Mouse (Mus musculus): ENCODE data around the gene Eppin. TPM values are rescaled to one million over a fixed set of nuclear protein-coding genes. Genes with fewer than 3 reads are reported as not detected.

Gene Eppin
- polyA plus RNA-seq, 1 experiment from 2014 or later = not detected

DNA sequence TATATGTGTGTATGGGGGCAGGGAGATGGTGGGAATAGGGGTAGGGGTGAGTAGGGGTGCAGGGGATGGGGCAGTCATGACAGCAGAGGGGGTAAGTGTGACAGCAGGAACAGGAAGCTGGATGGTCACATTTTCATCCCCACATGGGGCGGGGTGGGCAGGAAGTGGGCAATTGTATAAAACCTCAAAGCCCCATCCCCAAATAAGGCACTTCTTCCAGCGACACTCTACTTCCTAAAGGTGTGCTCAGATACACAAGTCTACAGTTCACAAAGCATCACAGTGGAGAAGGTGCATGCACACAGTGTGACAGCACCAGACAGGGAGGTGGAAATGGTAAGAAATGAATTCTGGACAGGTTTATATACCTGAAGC is 42.5 kb downstream of the Eppin start:
- DNase-seq (ENCODE audit: low spot score) = no peak
- no peak overlapping the region for H3K4me3 ChIP-seq
- H3K27ac ChIP-seq = no peak overlapping the region
- 70% methylated on average over 2 of the region's 2 CpGs for WGBS
- H3K4me1 ChIP-seq = peaks cover 9% of the 10 kb centered on the region
- H3K36me3 ChIP-seq = no peaks in the 10 kb centered on the region
- no peaks in the 10 kb centered on the region for H3K9me3 ChIP-seq
- peaks cover 20% of the 10 kb centered on the region; the same call in 1 of the 2 replicates for H3K27me3 ChIP-seq (ENCODE audit: insufficient read depth, poor library complexity, severe bottlenecking)

DNA sequence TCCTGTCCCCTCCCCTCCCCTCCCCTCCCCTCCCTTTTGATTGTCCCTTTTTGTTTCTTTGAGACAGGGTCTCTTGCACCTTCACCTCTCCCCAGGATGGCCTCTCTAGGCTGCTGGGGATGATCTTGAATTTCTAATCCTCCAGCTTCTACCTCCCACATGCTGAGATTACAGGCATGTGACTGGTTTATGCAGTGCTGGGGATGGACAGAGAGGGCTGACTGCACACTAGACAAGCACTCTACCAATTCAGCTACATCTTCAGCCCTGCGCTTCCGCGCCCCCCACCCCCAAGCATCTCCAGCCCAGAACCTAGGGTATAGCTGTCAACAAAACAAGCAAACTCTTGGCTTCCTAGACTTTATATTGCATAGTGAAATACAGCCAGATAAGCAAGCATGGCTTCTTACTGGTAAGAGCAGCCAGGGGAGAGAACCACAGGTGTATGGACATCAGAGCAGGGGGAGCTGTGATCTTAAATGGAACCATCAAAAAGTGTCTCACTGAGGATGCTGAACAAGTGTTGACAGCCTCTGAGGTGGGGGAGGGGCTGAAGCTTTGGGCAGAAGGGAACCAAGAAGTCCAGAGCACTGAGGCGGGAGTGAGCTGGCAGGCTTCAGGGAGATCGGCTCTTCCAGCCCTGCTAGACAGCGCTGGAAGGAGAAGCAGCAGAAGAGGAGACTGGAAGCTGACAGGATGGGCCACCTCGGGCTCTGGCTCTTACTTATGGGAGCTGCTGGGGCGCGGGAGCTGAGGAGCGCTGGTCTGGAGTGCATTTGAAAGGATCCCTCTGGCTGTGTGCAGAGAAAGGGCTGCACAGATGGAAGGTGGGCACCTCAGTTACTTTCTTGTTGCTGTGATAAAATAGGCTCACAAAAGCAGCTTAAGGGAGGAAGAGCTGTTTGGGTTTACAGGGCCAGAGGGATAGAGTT is 43.2 kb downstream of the Eppin start:
- WGBS = 19% methylated on average over 10 of the region's 10 CpGs
- no peak for DNase-seq (ENCODE audit: low spot score)

DNA sequence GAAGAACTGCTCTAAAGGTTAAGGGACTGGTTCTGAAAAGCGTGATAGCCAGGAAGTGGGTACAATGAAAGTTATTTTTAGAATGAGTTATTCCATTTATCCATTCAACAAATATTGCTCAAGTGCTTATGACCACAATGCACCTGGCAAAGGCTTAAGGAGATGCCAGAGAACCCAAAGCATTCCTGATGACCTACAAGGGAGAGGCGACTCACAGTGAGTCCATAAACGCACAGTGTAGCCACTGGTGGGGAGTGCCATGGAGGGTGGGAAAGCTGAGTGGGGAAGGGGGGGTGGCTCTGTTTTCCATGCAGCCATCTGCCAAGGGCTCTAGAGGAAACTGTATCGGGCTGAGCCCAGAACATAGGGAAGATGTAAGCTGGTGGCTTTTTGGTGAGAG is 44.1 kb downstream of the Eppin start:
- Histone ChIP-seq H3K4me1 (peaks cover 13% of the 10 kb centered on the region), H3K36me3 (no peaks in the 10 kb centered on the region), H3K4me3 (no peak overlapping the region), H3K9me3 (no peaks in the 10 kb centered on the region), H3K27me3 (ENCODE audit: insufficient read depth, poor library complexity, severe bottlenecking) (peaks cover 20% of the 10 kb centered on the region; the same call in 1 of the 2 replicates), H3K27ac (no peak overlapping the region)
- no peak for DNase-seq (ENCODE audit: low spot score)
- 34% methylated on average over 4 of the region's 4 CpGs for WGBS

More for the DNA sequence above, 43.2 kb downstream of the Eppin start:
- no peaks in the 10 kb centered on the region for H3K36me3 ChIP-seq
- H3K9me3 ChIP-seq = no peaks in the 10 kb centered on the region
- H3K27ac ChIP-seq = no peak overlapping the region; the same call in 1 of the 2 replicates
- peaks cover 9% of the 10 kb centered on the region for H3K4me1 ChIP-seq
- peaks cover 20% of the 10 kb centered on the region; the same call in 1 of the 2 replicates for H3K27me3 ChIP-seq (ENCODE audit: insufficient read depth, poor library complexity, severe bottlenecking)
- 0 out of 2 replicates have a peak overlapping the region, but pooled peaks have one; percentile 2 for H3K4me3 ChIP-seq

DNA sequence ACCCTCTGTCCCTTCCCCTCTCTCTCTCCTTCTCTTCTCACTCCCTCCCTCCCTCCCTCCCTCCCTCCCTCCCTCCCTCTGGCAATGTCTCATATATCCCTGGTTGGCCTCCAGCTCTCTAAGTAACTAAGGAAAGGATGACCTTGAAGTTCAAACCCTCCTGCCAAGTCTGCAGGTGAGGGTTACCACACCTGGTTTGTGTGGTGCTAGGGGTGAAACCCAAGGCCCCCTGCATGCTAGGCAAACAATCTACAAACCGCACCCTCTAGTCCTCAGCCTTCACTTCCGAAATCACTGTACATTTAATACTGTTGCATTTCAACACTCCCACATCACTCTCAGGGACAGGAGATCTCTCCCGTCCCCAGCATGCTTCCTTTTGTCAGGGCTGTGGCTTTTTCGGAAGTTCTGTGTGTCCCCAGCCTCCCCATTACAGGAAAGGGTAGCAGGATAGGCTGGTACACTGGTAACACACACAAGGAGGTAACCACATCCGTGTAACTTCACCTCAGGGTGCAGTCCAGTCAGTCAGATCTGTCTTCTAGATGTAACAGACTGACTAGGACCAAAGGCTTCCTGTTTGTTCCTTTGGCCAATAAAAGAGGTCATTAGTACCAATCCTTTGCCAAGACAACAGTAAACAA is 48.8 kb downstream of the Eppin start:
- Histone ChIP-seq H3K36me3 (no peaks in the 10 kb centered on the region), H3K9me3 (no peaks in the 10 kb centered on the region), H3K4me1 (peaks cover 4% of the 10 kb centered on the region), H3K4me3 (no peak overlapping the region), H3K27me3 (ENCODE audit: insufficient read depth, poor library complexity, severe bottlenecking) (peaks cover 5% of the 10 kb centered on the region; the same call in 1 of the 2 replicates), H3K27ac (no peak overlapping the region)
- no peak for DNase-seq (ENCODE audit: low spot score)
- WGBS = 44% methylated on average over 5 of the region's 5 CpGs

DNA sequence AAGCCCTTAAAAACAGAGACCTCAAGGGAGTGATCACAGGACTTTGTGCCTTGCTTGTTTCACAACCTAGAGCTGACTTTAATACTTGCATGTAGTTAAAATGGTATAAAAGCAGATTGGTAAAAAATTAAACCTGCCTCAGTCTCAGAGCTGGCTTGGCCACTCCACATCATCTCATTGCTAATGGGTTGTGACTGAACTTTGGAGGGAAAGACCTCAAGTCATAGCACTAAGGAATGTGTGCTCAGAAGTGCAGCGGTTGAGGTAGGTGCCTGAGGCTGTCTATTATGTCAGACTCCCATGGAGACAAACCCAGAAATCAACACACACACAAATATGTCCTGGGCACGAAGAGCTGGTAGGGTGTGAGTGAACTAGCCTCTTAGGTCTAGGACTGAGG is 49.6 kb downstream of the Eppin start:
- Histone ChIP-seq H3K27me3 (ENCODE audit: insufficient read depth, poor library complexity, severe bottlenecking) (no peaks in the 10 kb centered on the region), H3K4me3 (no peak overlapping the region), H3K27ac (no peak overlapping the region), H3K9me3 (no peaks in the 10 kb centered on the region), H3K4me1 (peaks cover 4% of the 10 kb centered on the region; the same call in 1 of the 2 replicates), H3K36me3 (no peaks in the 10 kb centered on the region)
- DNase-seq (ENCODE audit: low spot score) = no peak
- 78% methylated on average over 2 of the region's 2 CpGs for WGBS

GRCm38 (mm10) chr2:164542598-164542997 is 50.8 kb downstream of the Eppin start:
- Histone ChIP-seq H3K27ac (no peak overlapping the region), H3K4me1 (peaks cover 4% of the 10 kb centered on the region; the same call in 1 of the 2 replicates), H3K27me3 (ENCODE audit: insufficient read depth, poor library complexity, severe bottlenecking) (no peaks in the 10 kb centered on the region), H3K36me3 (no peaks in the 10 kb centered on the region), H3K9me3 (no peaks in the 10 kb centered on the region), H3K4me3 (no peak overlapping the region)
- WGBS = 84% methylated on average over 7 of the region's 7 CpGs
- no peak for DNase-seq (ENCODE audit: low spot score)

DNA sequence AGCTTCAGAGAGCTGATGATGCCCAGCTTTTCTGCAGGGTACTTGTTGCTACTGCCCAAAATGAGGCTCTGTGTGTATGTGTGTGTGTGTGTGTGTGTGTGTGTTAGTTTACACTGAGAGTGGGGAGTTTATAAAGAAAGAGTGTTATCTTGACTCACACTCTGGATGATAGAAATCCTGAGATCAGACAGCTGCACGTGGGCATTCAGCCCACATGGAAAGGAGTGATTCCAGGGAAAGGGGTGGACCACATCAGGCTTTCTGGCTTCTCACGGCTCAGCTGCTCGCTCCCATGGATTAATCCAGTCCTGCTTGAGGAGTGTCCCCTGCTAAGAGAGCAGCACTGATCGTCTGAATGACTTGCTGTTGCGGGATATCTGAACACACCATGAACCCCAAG is 51.3 kb downstream of the Eppin start:
- Histone ChIP-seq H3K27me3 (ENCODE audit: insufficient read depth, poor library complexity, severe bottlenecking) (no peaks in the 10 kb centered on the region), H3K36me3 (no peaks in the 10 kb centered on the region), H3K4me1 (peaks cover 4% of the 10 kb centered on the region; the same call in 1 of the 2 replicates), H3K9me3 (no peaks in the 10 kb centered on the region), H3K4me3 (no peak overlapping the region), H3K27ac (no peak overlapping the region)
- no peak for DNase-seq (ENCODE audit: low spot score)
- WGBS = 76% methylated on average over 5 of the region's 5 CpGs

DNA sequence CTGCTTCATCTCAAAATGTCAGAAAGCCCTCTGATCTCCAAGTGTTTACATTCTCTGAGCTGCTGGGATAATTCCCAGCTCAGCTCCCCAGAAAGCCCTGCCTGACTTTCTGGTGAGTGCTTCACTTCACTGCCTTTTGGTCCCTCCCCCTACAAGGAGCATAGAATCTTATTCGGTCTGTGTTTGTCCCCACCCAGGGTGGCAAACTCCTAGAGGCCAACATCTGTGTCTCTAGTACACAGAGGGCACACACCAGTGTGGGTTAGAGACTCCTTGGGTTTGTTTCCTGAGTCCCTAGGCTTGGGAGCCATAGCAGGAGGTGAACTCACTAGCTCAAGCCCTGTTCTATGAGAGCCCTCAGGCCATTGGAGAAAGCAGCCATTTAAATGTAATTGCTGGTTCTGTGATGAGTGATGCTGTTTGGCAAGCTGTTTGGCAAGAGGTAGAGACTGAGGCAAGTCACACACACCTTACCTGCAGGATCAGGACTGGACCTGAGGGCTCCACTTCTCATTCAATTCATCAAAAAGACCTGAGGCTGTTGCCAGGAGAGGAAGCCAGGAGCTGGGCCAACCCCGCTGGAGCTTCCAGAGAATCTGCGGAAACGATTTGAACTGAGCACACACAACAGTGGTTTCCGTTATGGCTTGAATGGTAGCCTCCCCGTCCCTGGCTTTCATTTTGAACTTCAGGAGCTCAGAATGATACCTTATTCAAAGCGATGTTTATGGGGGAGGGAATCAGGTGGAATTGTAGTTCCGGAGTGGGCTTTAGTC is 52.6 kb downstream of the Eppin start:
- Histone ChIP-seq H3K4me1 (peaks cover 4% of the 10 kb centered on the region; the same call in 1 of the 2 replicates), H3K9me3 (no peaks in the 10 kb centered on the region), H3K27me3 (ENCODE audit: insufficient read depth, poor library complexity, severe bottlenecking) (no peaks in the 10 kb centered on the region), H3K36me3 (no peaks in the 10 kb centered on the region), H3K4me3 (no peak overlapping the region), H3K27ac (no peak overlapping the region)
- no peak for DNase-seq (ENCODE audit: low spot score)
- WGBS = 42% methylated on average over 8 of the region's 8 CpGs

Other genes starting within 250 kb of the Eppin start
- 0.92 TPM in 1 of 2 replicates, not detected in the other for gene Slpi, start 204.5 kb downstream of the Eppin start, polyA plus RNA-seq (2016; fragmentation: Nextera tagmentation; extraction: Ambion mirVana)
- gene Rbpjl, start 190.5 kb downstream of the Eppin start, polyA plus RNA-seq (2016; fragmentation: Nextera tagmentation; extraction: Ambion mirVana) = 0.02 and 0.08 TPM in 2 replicates
- gene Matn4, start 188.4 kb downstream of the Eppin start, polyA plus RNA-seq (2016; fragmentation: Nextera tagmentation; extraction: Ambion mirVana) = 0.76 and 1.2 TPM in 2 replicates
- gene Sdc4, start 149.7 kb downstream of the Eppin start, polyA plus RNA-seq (2016; fragmentation: Nextera tagmentation; extraction: Ambion mirVana) = 37.3 and 37.8 TPM in 2 replicates
- 41.2 and 52.5 TPM in 2 replicates for gene Sys1, start 136.6 kb downstream of the Eppin start, polyA plus RNA-seq (2016; fragmentation: Nextera tagmentation; extraction: Ambion mirVana)
- gene Gm20458, start 132.6 kb downstream of the Eppin start, polyA plus RNA-seq (2016; fragmentation: Nextera tagmentation; extraction: Ambion mirVana) = 10.3 and 11.7 TPM in 2 replicates
- not detected in 2 replicates for gene Trp53tg5, start 119.9 kb downstream of the Eppin start, polyA plus RNA-seq (2016; fragmentation: Nextera tagmentation; extraction: Ambion mirVana)
- 7.4 and 16.5 TPM in 2 replicates for gene Dbndd2, start 107.5 kb downstream of the Eppin start, polyA plus RNA-seq (2016; fragmentation: Nextera tagmentation; extraction: Ambion mirVana)
- 51.0 and 59.1 TPM in 2 replicates for gene Pigt, start 96.1 kb downstream of the Eppin start, polyA plus RNA-seq (2016; fragmentation: Nextera tagmentation; extraction: Ambion mirVana)
- gene Wfdc2, start 31.2 kb downstream of the Eppin start, polyA plus RNA-seq (2016; fragmentation: Nextera tagmentation; extraction: Ambion mirVana) = 11.1 and 28.0 TPM in 2 replicates
- not detected in 2 replicates for gene Spint3, start 20.1 kb downstream of the Eppin start, polyA plus RNA-seq (2016; fragmentation: Nextera tagmentation; extraction: Ambion mirVana)
- not detected in 2 replicates for gene Wfdc6a, start 8.1 kb downstream of the Eppin start, polyA plus RNA-seq (2016; fragmentation: Nextera tagmentation; extraction: Ambion mirVana)
- gene Wfdc6b, start 19.9 kb upstream of the Eppin start, polyA plus RNA-seq (2016; fragmentation: Nextera tagmentation; extraction: Ambion mirVana) = not detected in 2 replicates
- not detected in 2 replicates for gene Wfdc8, start 20.0 kb upstream of the Eppin start, polyA plus RNA-seq (2016; fragmentation: Nextera tagmentation; extraction: Ambion mirVana)
- gene Wfdc16, start 45.2 kb upstream of the Eppin start, polyA plus RNA-seq (2016; fragmentation: Nextera tagmentation; extraction: Ambion mirVana) = not detected in 2 replicates
- gene Wfdc10, start 62.5 kb upstream of the Eppin start, polyA plus RNA-seq (2016; fragmentation: Nextera tagmentation; extraction: Ambion mirVana) = not detected in 2 replicates
- not detected in 2 replicates for gene Wfdc9, start 63.0 kb upstream of the Eppin start, polyA plus RNA-seq (2016; fragmentation: Nextera tagmentation; extraction: Ambion mirVana)
- not detected in 2 replicates for gene Wfdc11, start 80.5 kb upstream of the Eppin start, polyA plus RNA-seq (2016; fragmentation: Nextera tagmentation; extraction: Ambion mirVana)
- not detected in 2 replicates for gene Wfdc13, start 91.5 kb upstream of the Eppin start, polyA plus RNA-seq (2016; fragmentation: Nextera tagmentation; extraction: Ambion mirVana)
- not detected in 2 replicates for gene Spint4, start 104.9 kb upstream of the Eppin start, polyA plus RNA-seq (2016; fragmentation: Nextera tagmentation; extraction: Ambion mirVana)
- not detected in 2 replicates for gene Spint5, start 121.7 kb upstream of the Eppin start, polyA plus RNA-seq (2016; fragmentation: Nextera tagmentation; extraction: Ambion mirVana)
- 0.43 and 0.49 TPM in 2 replicates for gene Wfdc3, start 152.3 kb upstream of the Eppin start, polyA plus RNA-seq (2016; fragmentation: Nextera tagmentation; extraction: Ambion mirVana)
- gene Dnttip1, start 152.4 kb upstream of the Eppin start, polyA plus RNA-seq (2016; fragmentation: Nextera tagmentation; extraction: Ambion mirVana) = 60.3 and 76.6 TPM in 2 replicates
- gene Ube2c, start 176.3 kb upstream of the Eppin start, polyA plus RNA-seq (2016; fragmentation: Nextera tagmentation; extraction: Ambion mirVana) = 496 and 550 TPM in 2 replicates
- 0.67 TPM in 1 of 2 replicates, not detected in the other for gene Tnnc2, start 186.4 kb upstream of the Eppin start, polyA plus RNA-seq (2016; fragmentation: Nextera tagmentation; extraction: Ambion mirVana)
- gene Snx21, start 192.2 kb upstream of the Eppin start, polyA plus RNA-seq (2016; fragmentation: Nextera tagmentation; extraction: Ambion mirVana) = 19.1 and 29.5 TPM in 2 replicates
- gene Acot8, start 211.3 kb upstream of the Eppin start, polyA plus RNA-seq (2016; fragmentation: Nextera tagmentation; extraction: Ambion mirVana) = 17.8 and 21.5 TPM in 2 replicates
- 7.7 and 9.7 TPM in 2 replicates for gene Zswim3, start 211.5 kb upstream of the Eppin start, polyA plus RNA-seq (2016; fragmentation: Nextera tagmentation; extraction: Ambion mirVana)
- 13.7 and 14.3 TPM in 2 replicates for gene Zswim1, start 229.1 kb upstream of the Eppin start, polyA plus RNA-seq (2016; fragmentation: Nextera tagmentation; extraction: Ambion mirVana)
- gene Spata25, start 234.9 kb upstream of the Eppin start, polyA plus RNA-seq (2016; fragmentation: Nextera tagmentation; extraction: Ambion mirVana) = 0.38 TPM in 1 of 2 replicates, not detected in the other
- 138 and 149 TPM in 2 replicates for gene Ctsa, start 239.3 kb upstream of the Eppin start, polyA plus RNA-seq (2016; fragmentation: Nextera tagmentation; extraction: Ambion mirVana)
- gene Neurl2, start 239.9 kb upstream of the Eppin start, polyA plus RNA-seq (2016; fragmentation: Nextera tagmentation; extraction: Ambion mirVana) = 28.2 and 55.0 TPM in 2 replicates

Measured in heart, embryonic 10.5 days (tissue).